Mouse (Mus musculus) hindbrain, embryonic 10.5 days (tissue): ENCODE measurements around the gene Slc12a5. TPM values are rescaled to one million over a fixed set of nuclear protein-coding genes. Genes with fewer than 3 reads are reported as not detected.

Source experiments
- DNase-seq: peaks from one replicate; pipeline ENCODE4 v3.0.0-alpha.2; 2017; ENCODE audit warnings: low spot score
- H3K27ac ChIP-seq: fragments of 300-500 bp; sonication (generic); 2 replicates; pipeline ENCODE4 v1.5.1; 2016; ENCODE audit warnings: mild to moderate bottlenecking, moderate library complexity
- H3K27me3 ChIP-seq: fragments of 300-500 bp; sonication (generic); 2 replicates; pipeline ENCODE4 v1.6.1; 2016; ENCODE audit warnings: mild to moderate bottlenecking; ENCODE audit not compliant: poor library complexity, insufficient read depth, severe bottlenecking
- H3K36me3 ChIP-seq: fragments of 300-500 bp; sonication (generic); 2 replicates; pipeline ENCODE4 v1.6.1; 2016; ENCODE audit warnings: mild to moderate bottlenecking, moderate library complexity
- H3K4me1 ChIP-seq: fragments of 300-500 bp; sonication (generic); replicated peaks from 2 replicates; pipeline ENCODE4 v1.6.1; 2016; ENCODE audit warnings: mild to moderate bottlenecking
- H3K4me3 ChIP-seq: fragments of 300-500 bp; sonication (generic); 2 replicates; pipeline ENCODE4 v1.5.1; 2016; ENCODE audit warnings: mild to moderate bottlenecking, moderate library complexity
- H3K9me3 ChIP-seq: fragments of 300-500 bp; sonication (generic); 2 replicates; pipeline ENCODE4 v1.6.1; 2016; ENCODE audit warnings: mild to moderate bottlenecking, moderate library complexity
- WGBS: fragments of 180-500 bp; shearing (Covaris S2); methylation state at CpG from one replicate; pipeline ENCODE4 v1.1.7; 2016; 5-methylcytosine and 5-hydroxymethylcytosine counted together
- polyA plus RNA-seq: library from polyadenylated mRNA; unstranded; fragments of >200 nt; fragmentation: Nextera tagmentation; extraction: Ambion mirVana; gene quantifications from 2 replicates; pipeline ENCODE4 v1.2.1, GENCODE M21; 2016

Gene Slc12a5
- 3.1 and 5.1 TPM in 2 replicates for polyA plus RNA-seq

GRCm38 (mm10) chr2:164960716-164961441, at the start of gene Slc12a5:
Gene Slc12a5, plus strand, starts transcription at chr2:164960802.
- H3K27me3 ChIP-seq: peaks cover 51% of the 10 kb centered on the region
- peak within 1 kb of the TSS; percentile 73 for H3K4me3 ChIP-seq
- DNase-seq: peak; percentile 84
- H3K27ac ChIP-seq: peak within 1 kb of the TSS; percentile 88
- 1% methylated on average over 49 of the region's 54 CpGs for WGBS
- peaks cover 48% of the 10 kb centered on the region for H3K4me1 ChIP-seq
- H3K9me3 ChIP-seq: no peaks in the 10 kb centered on the region
- H3K36me3 ChIP-seq: no peaks in the 10 kb centered on the region

DNA sequence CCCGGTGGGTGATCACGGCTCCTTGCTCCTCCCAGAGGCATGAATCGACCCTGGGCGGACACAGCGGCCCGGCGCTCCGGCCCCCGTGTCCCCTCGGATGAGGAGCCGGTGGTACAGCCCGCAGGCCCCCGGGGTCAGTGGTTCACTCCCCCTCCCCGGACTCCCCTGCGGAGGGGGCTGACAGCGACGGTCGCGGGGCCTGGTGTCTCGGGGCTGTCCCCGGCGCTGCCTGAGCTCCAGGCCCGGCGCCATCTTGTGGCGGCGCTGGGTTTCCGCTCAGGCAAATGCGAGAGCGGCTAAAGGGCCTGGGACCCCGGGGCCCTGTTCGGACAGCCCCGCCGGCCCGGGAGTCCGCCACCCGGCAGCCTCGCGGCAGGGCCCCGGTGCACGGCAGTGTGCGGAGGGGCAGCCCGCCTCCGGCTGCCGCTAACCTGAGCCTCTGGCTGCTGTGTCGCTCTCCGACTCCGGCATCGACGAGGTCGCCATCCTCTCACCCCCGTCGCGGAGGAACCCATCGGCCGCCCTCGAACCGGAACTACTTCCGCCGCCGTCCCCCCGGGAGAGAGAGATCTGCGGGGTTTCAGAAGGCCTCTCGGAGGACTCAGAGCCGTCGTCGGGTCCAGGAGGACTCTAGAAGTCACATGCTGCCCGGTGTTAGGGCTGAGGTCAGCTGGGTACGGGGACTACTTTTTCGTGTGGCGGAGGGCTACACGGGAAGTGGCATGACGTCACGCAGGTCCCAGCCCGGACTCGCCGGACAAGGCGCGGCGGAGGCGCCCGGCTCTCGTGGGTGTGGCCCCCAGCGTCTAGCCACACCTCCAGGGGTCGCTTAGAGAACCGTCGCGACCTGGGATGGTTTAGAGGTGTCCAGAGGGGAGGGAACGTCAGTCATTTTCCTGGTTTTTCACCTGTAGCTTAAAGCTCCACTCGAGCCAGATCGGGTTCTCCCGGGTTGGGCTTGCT, 49.2 kb upstream of the Slc12a5 start, which contains the start of gene Zfp335:
Zfp335 (minus strand) TSS at position 672 of the 963 bp plus-strand sequence.
- no peaks in the 10 kb centered on the region for H3K27me3 ChIP-seq
- peak within 1 kb of the TSS; percentile 100 for H3K27ac ChIP-seq
- H3K4me1 ChIP-seq: peaks cover 33% of the 10 kb centered on the region
- H3K9me3 ChIP-seq: peaks cover 3% of the 10 kb centered on the region
- peak; percentile 94 for DNase-seq
- peaks cover 46% of the 10 kb centered on the region for H3K36me3 ChIP-seq
- peak within 1 kb of the TSS; percentile 73 for H3K4me3 ChIP-seq
- WGBS: under 1% methylated on average over 91 of the region's 91 CpGs

- WGBS: 25% methylated on average over 12 of the region's 12 CpGs
These were observed 48.5 kb upstream of the Slc12a5 start for GRCm38 (mm10) chr2:164912151-164912550.

DNA sequence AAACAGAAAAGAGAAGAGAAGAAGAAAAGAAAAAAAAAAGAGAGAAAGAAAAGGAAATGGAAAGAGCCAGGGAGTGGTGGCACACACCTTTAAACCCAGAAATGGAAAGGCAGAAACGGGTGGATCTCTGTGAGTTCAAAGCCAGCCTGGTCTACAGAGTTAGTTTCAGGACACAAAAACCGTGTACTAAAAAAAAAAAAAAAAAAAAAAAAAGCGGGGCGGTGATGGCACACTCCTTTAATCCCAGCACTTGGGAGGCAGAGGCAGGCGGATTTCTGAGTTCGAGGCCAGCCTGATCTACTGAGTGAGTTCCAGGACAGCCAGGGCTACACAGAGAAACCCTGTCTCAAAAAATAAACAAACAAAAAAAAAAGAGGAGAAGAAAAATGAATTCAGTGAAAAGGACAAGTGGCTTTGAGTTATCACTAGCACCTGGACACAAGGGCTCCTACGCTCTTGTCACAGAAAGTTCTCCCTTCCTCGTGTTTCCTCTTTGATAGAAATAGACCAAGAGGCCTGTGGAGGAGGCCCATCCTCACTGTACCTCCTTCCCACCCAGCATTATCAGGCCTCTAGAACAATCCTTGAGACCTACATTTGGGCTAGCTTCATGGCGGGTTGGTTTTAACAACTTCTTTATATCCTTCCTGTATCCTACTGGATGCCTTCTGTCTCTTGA, 47.7 kb upstream of the Slc12a5 start:
- Histone ChIP-seq H3K4me3 (peak overlapping the region; percentile 73), H3K36me3 (peaks cover 31% of the 10 kb centered on the region), H3K27ac (peak overlapping the region; percentile 100; the same call in 1 of the 2 replicates), H3K4me1 (peaks cover 37% of the 10 kb centered on the region), H3K27me3 (no peaks in the 10 kb centered on the region), H3K9me3 (no peaks in the 10 kb centered on the region)
- no peak for DNase-seq
- WGBS: 91% methylated on average over 9 of the region's 9 CpGs

More at GRCm38 (mm10) chr2:164912151-164912550, 48.5 kb upstream of the Slc12a5 start:
- peaks cover 33% of the 10 kb centered on the region for H3K4me1 ChIP-seq
- H3K27me3 ChIP-seq: no peaks in the 10 kb centered on the region
- H3K9me3 ChIP-seq: no peaks in the 10 kb centered on the region
- peak overlapping the region; percentile 73 for H3K4me3 ChIP-seq
- peaks cover 38% of the 10 kb centered on the region for H3K36me3 ChIP-seq
- DNase-seq: no peak
- H3K27ac ChIP-seq: peak overlapping the region; percentile 100

DNA sequence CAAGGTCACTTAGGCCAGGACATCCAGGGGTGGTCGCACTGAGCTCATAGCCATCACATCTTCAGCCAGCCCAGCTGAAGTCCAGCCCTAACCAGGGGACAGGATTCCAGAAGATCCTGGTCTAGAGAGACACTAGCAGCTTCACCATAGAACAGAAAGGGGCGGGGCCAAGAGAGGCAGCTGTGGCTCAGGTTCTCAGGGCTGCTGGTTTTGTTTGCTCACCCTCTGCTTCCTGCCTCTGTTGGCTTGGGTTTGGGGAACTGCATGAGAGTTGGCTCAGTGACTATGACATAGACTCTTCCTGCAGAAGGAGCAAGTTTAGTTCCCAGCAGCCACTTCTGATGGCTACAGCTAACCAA, 47.2 kb upstream of the Slc12a5 start:
- Histone ChIP-seq H3K4me3 (no peak overlapping the region), H3K36me3 (peaks cover 29% of the 10 kb centered on the region), H3K27ac (no peak overlapping the region), H3K27me3 (no peaks in the 10 kb centered on the region), H3K4me1 (peaks cover 37% of the 10 kb centered on the region), H3K9me3 (no peaks in the 10 kb centered on the region)
- WGBS: 97% methylated on average over 2 of the region's 2 CpGs
- no peak for DNase-seq

- Histone ChIP-seq H3K27ac (no peak overlapping the region), H3K9me3 (no peaks in the 10 kb centered on the region), H3K27me3 (no peaks in the 10 kb centered on the region), H3K4me1 (peaks cover 18% of the 10 kb centered on the region), H3K4me3 (no peak overlapping the region), H3K36me3 (peaks cover 41% of the 10 kb centered on the region)
- no peak for DNase-seq
- 81% methylated on average over 5 of the region's 5 CpGs for WGBS
These were observed 43.8 kb upstream of the Slc12a5 start for GRCm38 (mm10) chr2:164916820-164917219.

DNA sequence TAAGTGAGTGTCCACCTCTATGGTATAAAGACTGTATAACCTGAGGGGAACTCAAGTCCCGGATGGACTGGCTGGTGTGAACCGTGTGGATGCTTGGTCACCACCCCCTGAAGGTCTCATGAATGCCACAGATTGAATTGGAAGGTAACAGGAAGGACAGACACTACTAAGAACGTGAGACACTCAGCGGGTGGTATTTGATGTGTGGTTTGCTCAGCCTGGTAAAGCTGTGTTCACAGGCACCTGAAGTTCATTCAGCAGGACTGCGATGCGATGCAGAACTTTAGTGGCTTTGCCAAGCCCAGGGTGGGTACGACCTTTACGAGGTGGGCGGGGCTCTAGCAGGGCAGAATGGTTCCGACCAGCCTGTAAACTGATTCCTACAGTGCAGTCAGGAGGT, 43.2 kb upstream of the Slc12a5 start:
- Histone ChIP-seq H3K9me3 (no peaks in the 10 kb centered on the region), H3K4me1 (peaks cover 17% of the 10 kb centered on the region), H3K27ac (no peak overlapping the region), H3K36me3 (peaks cover 41% of the 10 kb centered on the region), H3K4me3 (no peak overlapping the region), H3K27me3 (no peaks in the 10 kb centered on the region)
- 67% methylated on average over 10 of the region's 10 CpGs for WGBS
- DNase-seq: no peak

- 0 out of 2 replicates have a peak overlapping the region, but pooled peaks have one; percentile 35 for H3K27ac ChIP-seq
- 55% methylated on average over 5 of the region's 5 CpGs for WGBS
- no peaks in the 10 kb centered on the region for H3K9me3 ChIP-seq
- peaks cover 20% of the 10 kb centered on the region for H3K4me1 ChIP-seq
- H3K36me3 ChIP-seq: peaks cover 41% of the 10 kb centered on the region
- no peaks in the 10 kb centered on the region for H3K27me3 ChIP-seq
- no peak overlapping the region for H3K4me3 ChIP-seq
- no peak for DNase-seq
These were observed 42.3 kb upstream of the Slc12a5 start for GRCm38 (mm10) chr2:164918325-164918724.

GRCm38 (mm10) chr2:164921984-164922383, 38.6 kb upstream of the Slc12a5 start:
- Histone ChIP-seq H3K9me3 (no peaks in the 10 kb centered on the region), H3K27me3 (no peaks in the 10 kb centered on the region), H3K36me3 (peaks cover 28% of the 10 kb centered on the region), H3K27ac (no peak overlapping the region), H3K4me3 (no peak overlapping the region), H3K4me1 (peaks cover 27% of the 10 kb centered on the region)
- no peak for DNase-seq
- WGBS: 63% methylated on average over 7 of the region's 7 CpGs

GRCm38 (mm10) chr2:164923291-164923690, 37.3 kb upstream of the Slc12a5 start:
- WGBS: 55% methylated on average over 4 of the region's 4 CpGs
- peaks cover 25% of the 10 kb centered on the region for H3K36me3 ChIP-seq

DNA sequence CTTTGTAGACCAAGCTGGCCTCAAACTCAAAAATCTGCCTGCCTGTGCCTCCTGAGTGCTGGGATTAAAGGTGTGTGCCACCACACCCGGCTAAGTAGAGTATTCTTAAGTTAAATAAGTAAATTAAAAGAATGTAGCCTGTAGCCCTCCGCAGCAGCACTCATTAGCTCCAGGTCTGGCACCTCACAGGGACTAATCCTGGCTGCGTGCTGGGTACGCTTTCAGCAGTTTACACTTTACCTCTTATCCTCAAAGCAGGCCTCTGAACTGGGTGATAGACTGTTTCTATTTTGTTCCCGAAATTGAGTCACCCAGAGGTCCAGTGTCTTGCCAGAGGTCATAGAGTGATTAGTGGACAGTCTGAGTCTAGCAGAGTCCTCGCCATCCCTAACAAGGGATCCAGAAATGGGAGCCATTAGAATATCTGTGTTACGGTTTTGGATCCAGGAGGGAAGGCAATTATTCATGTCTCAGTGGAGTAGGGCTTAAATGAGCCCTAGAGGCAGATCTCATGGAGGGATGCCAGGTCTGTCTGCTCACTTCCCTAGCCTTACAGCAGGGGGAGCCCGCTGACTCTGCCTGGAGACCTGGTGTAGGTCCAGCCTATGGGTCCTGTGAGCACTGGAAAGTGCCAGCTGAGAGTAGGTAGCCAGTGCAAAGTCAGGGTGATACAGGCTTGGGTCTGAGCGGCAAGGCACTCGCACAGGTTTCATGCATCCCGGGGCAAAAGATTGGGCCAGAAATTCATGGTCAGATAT, 36.3 kb upstream of the Slc12a5 start:
- H3K27ac ChIP-seq: no peak overlapping the region
- no peaks in the 10 kb centered on the region for H3K9me3 ChIP-seq
- peak; percentile 77 for DNase-seq
- H3K36me3 ChIP-seq: peaks cover 18% of the 10 kb centered on the region
- 42% methylated on average over 11 of the region's 11 CpGs for WGBS
- H3K4me3 ChIP-seq: no peak overlapping the region
- peaks cover 24% of the 10 kb centered on the region for H3K4me1 ChIP-seq
- H3K27me3 ChIP-seq: no peaks in the 10 kb centered on the region

More at GRCm38 (mm10) chr2:164923291-164923690, 37.3 kb upstream of the Slc12a5 start:
- Histone ChIP-seq H3K9me3 (no peaks in the 10 kb centered on the region), H3K4me1 (peaks cover 24% of the 10 kb centered on the region), H3K27me3 (no peaks in the 10 kb centered on the region), H3K27ac (no peak overlapping the region), H3K4me3 (no peak overlapping the region)
- no peak for DNase-seq
